Mouse (Mus musculus): ENCODE data around the gene Tfdp2.

- TF ChIP-seq CTCF (IDR thresholded peaks at IDR 0.05; ENCODE audit: extremely low read depth, insufficient read depth, low read length): no peak
- TF ChIP-seq POLR2A (IDR thresholded peaks at IDR 0.05; ENCODE audit: extremely low read depth, insufficient read depth, low read length): peak; percentile 33
Observed at GRCm38 (mm10) chr9:96364141-96364838, 168.2 kb downstream of the Tfdp2 start, which contains the start of gene Atp1b3.
